Mouse (Mus musculus) C2C12 (cell line): ENCODE results near the gene Ddx42.

Source experiments
- MAX ChIP-seq: IDR thresholded peaks from one replicate; pipeline ENCODE4 v1.6.1; 2011; ENCODE audit warnings: mild to moderate bottlenecking, control low read depth
- MYOG ChIP-seq: IDR thresholded peaks from one replicate; pipeline ENCODE4 v1.6.1; 2011; ENCODE audit not compliant: control insufficient read depth, insufficient read length; ENCODE audit errors: extremely low read depth

GRCm38 (mm10) chr11:106191716-106192115, 25.0 kb upstream of the Ddx42 start:
- TF ChIP-seq MAX (no peak), MYOG (no peak)
